Mouse (Mus musculus): ENCODE results near the gene Tbce.
"Not testable (repeated sequence)": the region's sequence is repeated elsewhere in the genome, so short reads cannot be mapped to it uniquely, and the experiment has no call there.

Tbce gene

DNA sequence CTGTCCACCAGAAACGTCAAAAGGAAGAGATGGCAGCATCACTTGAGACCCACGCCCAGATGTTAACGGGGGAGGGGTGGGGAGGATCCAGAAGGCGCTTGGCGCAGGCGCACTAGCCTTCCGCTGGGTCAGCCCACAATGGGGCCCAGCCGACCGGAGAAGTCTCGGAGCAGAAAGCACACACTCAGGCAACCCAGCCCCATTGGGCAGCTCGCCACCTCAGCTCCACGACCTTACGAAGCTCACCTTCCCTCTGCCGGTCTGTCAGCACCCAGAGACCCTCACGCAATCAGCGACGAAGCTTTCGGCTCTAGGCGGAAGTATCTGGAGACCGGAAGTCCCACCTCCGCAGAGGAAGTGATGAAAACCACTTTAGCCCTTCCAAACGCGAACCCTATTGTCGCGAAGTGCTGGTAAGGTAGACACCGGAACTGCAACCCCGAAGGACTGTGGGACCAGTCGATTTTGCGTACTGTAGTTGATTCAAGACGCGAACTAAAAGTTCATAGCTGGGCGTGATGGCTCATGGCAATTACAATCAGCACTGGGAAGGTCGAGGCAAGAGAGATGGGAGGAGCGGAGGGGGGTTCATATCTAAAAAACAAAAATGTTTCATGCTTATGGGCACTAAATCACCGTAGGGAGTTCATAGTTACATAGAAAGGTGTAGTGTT is at the start of gene Tbce:
Tbce (minus strand) TSS at position 347 of the 674 bp plus-strand sequence.
- peak; percentile 84 to 90 for DNase-seq

DNA sequence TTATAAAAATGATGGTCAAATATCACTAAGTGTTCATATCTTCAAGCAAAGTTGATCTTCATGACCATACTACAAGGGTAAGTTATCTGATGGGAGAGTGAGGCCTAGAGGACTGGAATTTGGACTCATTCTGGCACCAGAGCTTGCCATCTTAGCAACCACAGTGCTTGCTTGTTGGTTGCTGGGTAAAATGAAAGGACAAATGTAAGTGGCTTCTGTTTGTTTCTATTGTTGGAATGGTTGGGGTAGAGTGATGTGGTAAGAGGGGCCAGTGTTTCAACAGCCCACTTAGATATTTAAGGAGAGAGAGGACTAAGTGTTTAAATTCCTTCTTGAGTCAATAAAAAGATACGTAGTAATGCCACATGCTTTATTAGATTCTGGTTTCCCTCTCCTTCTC is 49.2 kb upstream of the Tbce start:
- DNase-seq: no peak

DNA sequence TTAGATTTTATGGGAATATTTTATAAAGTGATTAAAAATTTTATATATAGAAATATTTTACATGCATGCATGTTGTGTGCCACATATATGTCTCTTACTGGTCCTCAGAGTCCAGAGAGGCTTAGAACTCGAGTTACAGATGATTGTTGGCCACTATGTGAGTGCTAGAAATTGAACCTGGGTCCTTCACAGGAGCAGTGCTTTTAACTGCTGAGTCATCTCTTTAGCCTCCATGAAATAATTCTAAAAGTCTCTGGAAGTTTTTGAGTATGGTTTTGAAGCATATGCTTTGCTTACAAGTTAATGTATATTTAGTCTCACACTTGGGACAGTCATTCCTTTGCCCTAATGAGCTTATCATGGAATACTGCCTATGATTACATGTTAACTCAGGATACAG is 35.9 kb upstream of the Tbce start:
- no peak for DNase-seq

DNA sequence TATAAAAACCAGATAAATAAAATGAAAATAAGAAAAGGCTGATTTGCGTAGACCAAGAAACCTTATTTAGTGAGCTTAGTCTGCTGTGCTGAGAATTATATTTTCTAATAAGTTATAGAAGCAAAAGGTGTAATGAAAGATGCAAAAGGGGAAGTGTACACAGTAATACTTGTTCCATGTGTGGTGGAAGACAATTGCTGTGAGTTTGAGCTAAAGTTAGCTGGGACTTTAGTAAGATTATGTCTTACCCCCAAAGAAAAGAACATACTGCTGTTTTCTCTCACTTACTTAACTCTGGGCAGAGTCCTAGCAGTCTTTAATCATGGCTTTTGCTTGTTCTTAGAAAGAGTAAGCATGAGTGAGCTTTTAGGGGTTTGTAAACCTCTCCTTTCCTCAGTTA is 34.9 kb upstream of the Tbce start:
- DNase-seq: no peak

DNA sequence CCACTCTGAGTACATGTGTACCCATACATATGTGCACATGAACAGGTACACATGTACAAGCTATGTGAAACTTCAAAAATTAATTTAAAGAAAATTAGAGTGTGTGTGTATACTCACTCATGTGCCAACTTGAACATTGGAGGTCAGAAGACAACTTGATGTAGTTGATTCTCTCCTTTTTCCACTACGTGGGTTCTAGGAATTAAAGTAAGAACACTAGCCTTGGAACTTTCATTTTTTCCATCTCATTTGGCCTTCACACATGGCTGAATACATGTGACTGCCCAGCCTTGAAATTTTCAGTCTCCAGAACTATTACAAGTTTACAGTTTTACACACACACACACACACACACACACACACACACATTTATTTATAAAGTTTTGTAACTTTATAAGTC is 29.9 kb upstream of the Tbce start:
- DNase-seq: no peak

DNA sequence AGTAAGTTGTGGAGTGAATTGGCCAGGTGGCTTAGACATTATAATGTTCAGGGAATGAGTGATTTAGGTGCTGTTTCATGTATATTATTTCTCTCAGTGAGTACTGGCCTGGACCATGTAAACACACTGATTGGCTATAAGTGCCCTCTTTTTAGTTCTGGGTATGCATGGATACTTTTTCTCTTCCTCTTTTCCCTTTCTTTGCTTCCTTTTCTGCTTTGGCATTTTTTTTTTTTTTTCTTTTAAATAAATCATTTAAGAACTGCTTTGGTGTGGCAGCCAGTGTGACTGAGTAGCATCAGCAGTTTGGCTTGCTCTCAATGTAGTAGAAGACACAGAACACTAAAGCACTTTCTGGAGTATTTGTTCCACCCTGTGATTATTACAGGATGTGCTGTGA is 28.6 kb upstream of the Tbce start:
- DNase-seq: no peak

DNA sequence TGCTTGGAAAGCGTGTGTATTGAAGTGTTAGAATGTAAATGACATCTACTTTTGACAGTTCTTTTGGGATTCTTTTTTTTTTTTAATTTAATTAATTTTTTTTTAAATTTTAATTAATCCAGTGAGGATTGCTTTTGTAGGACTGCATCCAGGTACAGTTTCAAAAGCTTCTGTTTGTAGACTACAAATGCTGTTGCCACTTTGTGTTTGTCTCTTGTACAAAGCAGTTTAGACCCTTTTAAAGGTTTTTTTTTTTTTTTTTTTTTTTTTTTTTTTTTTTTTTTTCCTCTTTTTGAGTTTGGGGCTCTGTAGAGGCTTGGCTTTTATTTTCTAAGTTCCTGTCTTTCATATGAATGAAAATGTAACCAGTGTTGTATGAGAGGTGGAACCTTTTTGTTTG is 26.3 kb upstream of the Tbce start:
- DNase-seq: no peak

DNA sequence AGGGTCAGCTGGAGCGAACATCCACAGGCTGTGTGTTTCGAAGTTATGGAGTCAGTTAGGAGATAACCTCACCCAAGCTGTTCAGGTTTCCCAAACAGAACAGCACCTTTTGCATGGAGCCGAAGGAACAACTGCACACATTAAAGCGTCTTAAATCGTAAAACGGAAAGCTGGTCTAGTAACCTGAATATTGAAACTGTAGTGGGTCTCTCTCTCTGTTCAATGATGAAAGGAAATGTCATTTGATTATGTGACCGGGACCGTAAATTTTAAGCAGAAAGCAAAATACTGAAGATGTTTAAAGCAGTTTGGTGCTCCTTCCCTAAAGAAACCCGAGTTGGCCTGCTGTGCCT is 25.6 kb upstream of the Tbce start:
- no peak for DNase-seq

DNA sequence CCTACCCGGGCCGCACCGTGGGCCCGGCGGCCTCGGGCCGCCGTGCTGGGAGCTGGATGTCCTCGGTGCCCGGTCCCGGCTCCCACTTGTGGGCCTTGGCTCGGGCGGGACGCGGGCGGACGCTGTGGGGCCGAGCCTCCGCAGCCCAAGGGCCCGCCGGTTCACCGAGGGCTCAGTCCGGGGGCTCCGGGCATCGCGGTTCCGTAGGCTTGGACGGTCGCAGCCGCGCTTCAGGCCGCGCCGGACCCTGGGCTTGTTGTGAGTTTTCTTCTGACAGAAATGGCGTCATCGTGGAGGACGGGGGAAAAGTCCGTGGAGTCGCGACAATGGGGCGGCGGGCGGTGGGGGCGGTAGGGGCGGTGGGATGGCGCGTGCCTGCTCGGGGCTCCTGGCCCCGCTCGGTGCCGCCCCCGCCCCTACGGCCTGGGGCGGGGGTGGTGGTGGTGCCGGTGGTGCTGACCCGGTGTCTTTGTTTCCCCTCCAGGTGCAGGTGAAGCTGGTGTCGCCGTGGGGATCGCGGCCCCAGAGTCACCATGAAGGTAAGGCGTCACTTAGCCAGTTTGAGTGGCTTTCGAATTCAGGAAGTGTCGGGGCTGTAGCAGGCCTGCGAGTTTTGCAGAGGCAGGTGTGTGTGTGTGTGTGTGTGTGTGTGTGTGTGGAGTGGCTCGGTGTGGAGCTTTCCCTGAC is 25.0 kb upstream of the Tbce start:
- peak; percentile 36 for DNase-seq

DNA sequence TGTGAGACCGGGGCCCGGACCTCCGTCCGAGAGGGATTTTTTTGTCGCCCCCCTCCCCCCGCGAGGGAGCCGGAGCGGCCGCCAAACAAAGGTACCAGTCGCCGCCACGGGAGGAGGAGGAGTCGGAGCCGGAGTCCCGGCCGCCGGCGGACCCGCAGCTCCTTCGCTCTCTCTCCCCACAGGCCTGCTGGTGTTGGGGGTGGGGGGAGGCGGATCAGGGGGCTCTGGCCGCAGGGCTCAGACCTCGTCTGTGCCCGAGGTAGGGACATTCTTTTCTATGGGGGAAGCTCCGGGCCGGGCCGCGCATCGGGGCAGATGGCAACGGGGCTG is 24.5 kb upstream of the Tbce start:
- DNase-seq: no peak

DNA sequence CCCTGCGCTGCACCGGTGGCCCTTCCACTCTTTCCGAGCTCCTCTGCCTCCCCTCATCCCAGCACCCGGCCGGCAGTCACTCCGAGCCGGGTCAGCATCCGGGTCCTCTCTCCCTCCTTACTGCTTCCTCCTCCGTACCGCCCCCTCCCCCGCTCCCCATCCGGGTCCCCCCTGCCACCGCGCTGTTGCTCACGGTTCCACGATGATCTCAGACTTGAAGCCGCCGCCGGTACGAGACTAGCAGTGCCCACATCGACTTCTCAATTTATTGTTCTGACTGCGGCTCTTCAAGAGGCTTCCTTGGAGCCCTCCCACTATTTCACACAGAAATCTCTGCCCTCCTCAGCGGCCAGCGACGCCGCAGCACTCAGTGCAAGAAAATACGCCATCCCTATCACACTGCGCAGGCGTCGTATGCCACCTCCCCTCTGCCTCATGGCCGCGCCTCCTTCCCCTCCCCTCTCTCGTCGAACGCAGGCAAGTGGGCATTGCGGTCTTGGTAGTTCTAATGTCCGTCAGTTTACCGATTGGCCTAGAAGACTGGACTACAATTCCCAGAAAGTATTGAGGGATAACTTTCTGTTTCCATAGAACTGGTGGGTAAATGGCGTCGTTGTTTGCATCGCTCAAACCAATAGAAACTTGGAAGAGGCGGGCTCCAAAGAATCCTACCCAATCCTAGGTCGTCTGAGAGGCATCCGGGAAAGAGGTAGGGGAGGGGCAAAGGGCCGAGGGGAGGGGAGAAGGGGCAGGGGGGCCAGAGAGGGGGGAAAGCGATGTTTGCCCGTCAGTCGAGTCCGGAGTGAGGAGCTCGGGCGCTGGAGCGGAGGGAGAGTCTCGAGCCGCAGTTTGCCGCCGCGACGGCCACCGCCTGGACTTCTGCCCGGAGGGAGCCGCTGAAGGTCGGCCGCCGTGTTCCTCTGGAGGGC is 23.8 kb upstream of the Tbce start, which contains the start of the genes Arid4b and Ggps1:
Arid4b (plus strand) TSS at position 220 of the 929 bp plus-strand sequence.
Ggps1 (minus strand) TSS at position 476 of the 929 bp plus-strand sequence.
- peak; percentile 92 to 93 for DNase-seq

DNA sequence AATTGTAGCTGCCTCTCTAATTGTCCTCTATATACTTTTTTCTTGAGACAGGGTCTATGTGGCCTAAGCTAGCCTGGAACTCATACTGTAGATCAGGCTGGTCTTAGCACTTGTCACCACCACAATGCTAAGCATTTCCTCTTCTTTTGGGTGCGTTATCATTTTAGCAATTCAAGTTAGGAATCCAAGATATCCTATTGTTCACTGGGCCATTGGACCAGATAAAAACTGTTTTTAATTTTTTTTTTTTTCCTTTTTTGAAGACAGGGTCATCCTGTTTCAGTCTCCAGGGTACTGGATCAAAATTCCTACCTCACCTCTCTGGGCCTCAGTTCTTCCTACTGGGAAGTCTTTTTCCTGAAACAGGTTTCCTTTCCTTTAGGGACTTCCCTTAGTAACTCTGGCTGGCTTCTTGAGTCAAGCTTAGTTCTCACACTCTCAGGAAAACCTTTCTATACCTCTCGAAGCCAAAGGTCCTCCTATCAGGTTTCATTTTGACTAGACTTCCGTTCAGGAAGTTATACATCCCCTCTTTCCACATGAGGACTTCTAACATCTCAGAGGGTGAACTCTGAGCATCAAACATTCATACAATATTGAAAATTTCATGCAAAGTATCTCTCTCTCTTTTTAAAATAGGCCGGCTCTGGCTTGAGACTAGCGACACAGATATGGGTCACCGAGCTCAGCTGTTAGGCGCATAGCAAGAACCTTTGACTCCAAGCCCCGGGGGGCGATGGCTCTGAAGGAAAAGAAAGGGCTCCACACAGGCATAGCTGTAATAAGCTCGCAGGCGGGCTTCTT is 23.0 kb upstream of the Tbce start:
- no peak for DNase-seq

DNA sequence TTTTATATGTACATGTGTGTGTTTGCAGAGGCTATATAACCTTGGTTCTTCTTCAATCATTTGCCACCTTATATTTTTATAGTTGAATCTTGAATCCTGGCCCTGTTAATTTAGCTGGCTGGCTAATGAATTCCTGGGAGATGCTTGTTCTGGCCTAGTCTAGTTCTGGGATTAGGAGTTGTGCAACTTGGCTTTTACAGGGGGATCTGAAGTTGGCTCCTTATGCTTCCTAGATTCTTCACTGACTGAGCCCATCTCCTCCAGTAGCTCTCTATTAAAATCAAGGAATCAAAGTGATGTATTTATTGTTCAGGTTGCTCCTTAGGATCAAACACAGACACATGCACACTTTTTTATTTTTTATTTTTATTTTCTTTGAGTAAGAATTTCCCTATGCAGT is 20.1 kb upstream of the Tbce start:
- no peak for DNase-seq

DNA sequence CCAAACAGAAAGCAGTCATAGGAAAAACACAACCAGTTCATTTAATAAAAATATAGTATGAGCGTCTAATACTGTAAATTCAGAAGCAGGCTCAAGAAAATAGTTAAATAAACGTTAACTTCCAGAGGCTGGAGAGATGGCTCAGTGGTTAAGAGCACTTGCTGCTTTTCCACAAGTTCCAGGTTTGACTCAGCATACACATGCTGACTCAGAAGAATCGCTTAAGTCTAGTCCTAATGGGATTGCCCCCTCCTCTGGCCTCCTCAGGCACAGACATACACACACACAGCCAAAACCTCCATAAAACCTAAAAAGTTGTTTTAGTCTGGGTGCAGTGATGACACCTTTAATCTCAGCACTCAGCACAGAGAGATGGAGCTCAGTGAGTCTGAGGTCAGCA is 17.4 kb upstream of the Tbce start:
- no peak for DNase-seq

DNA sequence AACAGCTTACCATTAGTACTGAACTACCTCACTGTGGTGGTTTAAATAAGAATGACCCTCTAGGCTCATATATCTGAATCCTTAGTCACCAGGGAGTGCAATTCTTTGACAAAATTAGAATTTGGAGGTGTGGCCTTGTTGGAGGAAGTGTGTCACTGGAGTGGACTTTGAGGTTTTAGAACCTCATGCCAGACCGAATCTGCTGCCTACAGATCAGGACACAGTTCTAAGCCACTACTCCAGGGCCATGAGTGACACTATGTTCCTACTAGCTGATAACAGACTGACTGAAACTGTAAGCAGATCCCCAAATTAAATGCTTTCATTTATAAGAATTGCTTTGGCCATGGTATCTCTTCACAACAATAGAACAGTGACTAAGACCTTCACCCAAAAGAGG is 10.4 kb upstream of the Tbce start:
- no peak for DNase-seq

DNA sequence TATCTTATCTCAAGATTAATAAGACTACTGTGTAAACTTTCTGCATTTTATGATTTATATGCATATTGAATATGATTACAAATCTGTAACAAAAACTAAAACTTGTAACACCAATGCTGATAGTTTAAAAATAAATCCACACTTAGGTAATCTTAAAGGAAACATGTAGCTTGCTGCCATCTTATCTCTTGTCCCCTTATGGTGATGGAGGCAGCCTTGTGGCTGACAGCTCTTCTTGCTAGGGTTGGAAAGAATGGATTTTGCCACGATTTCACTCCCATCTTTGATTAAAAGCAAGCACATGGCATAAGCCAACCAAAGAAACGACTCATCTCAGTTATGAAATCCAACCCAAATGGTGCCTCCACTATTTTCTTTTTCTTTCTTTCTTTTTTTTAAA is 5.1 kb upstream of the Tbce start:
- no peak for DNase-seq

DNA sequence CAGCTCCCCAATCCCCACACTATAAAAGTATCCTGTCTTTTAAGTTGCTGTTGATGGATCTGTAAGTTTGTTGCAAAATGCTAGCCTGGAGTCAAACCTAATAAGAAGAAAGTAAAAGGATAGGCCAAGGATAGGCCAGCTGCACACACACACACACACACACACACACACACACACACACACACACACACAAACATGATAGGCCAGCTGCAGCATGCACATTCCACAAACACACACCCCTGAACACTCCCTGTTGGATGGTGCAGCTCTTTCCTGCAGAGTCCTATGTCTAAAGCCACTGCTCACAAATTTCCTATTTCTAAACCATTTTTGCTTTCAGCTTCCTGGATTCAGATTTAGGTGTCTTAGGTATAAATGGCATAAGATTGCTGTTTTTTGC is 4.4 kb upstream of the Tbce start:
- DNase-seq: no peak

DNA sequence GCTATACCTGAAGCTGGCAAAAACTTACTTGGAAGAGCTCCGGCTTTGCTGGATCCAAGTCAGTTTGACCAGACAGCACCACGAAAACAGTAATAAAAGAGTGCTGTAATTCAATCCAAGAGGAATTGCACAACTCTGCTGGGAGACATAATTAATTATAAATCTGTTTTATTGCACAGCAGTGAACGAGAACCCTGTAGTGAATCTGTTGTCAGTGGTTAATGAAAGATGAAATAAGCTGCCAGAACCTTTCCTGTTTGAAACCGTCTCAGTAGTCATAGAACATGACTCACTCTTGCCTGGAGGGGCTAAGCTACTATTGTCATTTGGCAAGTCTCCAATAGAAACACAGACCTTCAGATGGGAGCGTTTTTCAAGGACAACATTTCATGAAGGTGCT is 748 bp upstream of the Tbce start:
- no peak for DNase-seq

DNA sequence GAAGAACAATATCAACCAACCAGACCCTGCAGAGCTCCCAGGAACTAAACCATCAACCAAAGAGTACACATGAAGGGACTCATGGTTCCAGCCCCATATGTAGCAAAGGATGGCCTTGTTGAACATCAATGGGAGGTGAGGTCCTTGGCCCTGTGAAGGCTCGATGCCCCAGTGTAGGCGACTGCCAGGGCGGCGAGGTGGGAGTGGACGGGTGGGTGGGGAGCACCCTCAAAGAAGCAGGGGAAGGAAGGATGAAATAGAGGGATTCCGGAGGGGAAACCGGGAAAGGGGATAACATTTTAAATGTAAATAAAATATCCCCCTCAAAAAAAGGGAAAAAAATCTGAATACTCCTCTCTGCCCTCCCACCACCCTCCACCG is 537 bp downstream of the Tbce start:
- no peak for DNase-seq

DNA sequence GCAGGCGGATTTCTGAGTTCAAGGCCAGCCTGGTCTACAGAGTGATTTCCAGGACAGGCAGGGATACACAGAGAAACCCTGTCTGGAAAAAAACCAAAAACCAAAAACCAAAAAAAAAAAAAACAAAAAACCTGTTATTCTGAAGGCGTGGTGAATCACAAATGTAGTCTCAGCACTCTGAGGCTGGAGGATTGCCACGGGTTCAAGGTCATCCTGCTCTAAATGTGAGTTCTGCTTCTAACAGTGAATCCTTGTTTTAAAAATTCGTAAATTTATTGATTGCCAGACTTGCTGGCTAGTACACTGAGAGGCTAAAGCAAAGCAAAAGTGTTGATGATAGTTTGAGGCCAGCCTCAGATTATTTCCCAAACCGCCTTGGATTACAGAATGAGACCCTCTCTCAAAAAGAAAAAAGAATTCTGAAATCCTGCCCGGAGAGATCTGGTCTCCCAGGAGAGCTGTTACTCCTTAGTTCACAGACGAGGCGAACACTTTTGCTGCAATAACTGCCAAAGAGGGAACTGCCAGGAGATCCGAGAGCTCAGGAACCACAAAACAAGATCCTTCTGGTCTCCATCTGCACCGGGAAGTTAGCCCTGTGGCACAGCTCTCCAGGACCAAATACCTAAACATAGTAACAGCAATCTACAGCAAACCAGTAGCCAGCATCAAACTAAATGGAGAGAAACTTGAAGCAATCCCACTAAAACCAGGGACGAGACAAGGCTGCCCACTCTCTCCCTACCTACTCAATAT is 3.4 kb downstream of the Tbce start:
- DNase-seq: no peak

DNA sequence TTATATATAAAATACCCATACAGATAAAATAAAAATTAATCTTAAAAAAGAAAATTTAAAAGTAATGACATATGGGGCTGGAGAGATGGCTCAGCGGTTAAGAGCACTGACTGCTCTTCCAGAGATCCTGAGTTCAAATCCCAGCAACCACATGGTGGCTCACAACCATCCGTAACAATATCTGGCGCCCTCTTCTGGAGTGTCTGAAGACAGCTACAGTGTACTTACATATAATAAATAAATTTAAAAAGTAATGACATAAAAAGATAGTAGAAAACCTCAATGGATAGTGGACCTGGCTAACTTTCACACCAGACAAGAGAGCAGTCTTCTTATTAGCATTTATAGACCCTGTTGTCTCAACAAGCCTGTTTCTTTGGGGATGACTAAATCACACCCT is 4.1 kb downstream of the Tbce start:
- DNase-seq: not testable (repeated sequence)

DNA sequence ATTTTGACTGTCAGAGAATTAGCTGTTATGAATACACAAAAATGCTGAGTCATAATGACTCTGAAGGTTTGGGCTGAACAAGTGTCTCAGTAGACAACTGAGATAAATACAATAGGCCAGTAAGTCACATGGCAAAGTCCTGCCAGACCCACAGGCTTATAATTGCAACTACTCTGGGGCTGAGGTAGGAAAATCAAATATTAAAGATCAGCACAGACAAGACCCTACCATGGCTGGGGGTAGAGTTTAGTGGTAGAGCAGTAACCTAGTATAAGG is 5.4 kb downstream of the Tbce start:
- DNase-seq: no peak

Data from cerebellum, postnatal 36 days (tissue).